Mouse (Mus musculus) granulocyte monocyte progenitor cell, adult 5-6 weeks (primary cell): Measurements from ENCODE around the gene Gm8439. TPM values are rescaled to one million over a fixed set of nuclear protein-coding genes. Genes with fewer than 3 reads are reported as not detected.

Experiments used
- ATAC-seq: replicated peaks from 2 replicates; pipeline ENCODE4 v1.8.0; 2016; ENCODE audit warnings: mild to moderate bottlenecking, moderate TSS enrichment, inconsistent platforms; ENCODE audit not compliant: poor library complexity, severe bottlenecking
- total RNA-seq, 2 experiments: library from RNA; stranded (forward) in 1 of 2; stranded (reverse) in 1 of 2; fragments of 200-712, 200-1000 nt in 1 of 2; fragments of >200 nt in 1 of 2; fragmentation: Nextera tagmentation in 1 of 2; gene quantifications; 2 replicates each; pipeline ENCODE4 v1.2.3; 2014 to 2017

The Gm8439 gene
- total RNA-seq, 2 experiments from 2014 or later: not detected

DNA sequence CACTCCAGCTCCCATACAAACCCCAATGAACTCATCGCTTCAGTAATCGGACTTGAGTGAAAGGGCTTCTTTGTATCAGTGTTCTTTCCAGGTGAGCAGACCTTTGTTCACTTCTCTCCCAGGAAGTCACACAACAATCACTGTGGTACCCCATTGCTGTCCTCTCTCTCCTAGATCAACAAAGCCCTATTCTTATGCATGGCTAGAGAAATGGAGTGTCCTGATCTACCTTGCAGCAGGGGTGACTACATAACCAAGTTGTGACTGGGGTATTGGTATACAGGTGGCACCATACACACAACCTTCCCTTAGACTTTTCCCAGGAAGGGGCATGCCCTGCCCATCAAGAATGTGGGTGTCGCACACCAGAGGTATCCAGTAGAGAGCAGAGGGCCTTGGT, 22.5 kb downstream of the Gm8439 start:
- ATAC-seq: no peak

DNA sequence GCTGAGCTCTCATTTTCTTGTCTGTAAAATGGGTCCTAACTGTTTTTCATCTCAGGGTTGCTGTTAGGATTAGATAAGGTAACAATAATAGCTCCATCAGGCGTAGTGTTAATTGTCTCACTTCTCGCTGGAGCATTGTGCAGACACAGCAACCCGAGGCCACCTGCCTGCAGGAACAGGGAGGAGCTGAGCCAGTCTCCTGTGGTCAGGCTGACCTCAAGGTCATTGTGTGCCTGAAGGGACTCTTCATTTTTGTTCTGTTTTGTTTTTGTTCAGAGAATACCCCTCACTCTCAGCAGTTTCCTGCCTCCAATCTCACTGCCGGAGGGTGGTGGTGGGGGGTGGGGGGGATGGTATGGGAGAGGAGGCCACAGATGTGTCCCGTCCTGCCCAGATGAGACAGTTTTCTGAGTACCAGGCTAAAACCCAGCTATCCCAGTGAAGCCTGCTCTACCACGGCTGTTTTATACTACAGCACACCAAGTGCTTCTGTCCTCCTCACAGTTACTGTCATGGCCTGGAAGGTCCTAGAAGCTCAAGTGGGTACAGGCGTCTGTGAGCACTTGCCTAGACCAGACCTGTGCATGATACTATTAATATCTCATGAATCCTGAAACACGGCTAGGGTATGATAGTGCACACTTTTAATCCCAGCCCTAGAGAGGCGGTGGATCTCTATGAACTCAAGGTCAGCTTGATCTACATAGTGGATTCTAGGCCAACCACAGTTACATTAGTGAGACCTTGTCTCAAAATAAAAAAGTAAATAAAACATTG, 23.9 kb downstream of the Gm8439 start:
- no peak for ATAC-seq

DNA sequence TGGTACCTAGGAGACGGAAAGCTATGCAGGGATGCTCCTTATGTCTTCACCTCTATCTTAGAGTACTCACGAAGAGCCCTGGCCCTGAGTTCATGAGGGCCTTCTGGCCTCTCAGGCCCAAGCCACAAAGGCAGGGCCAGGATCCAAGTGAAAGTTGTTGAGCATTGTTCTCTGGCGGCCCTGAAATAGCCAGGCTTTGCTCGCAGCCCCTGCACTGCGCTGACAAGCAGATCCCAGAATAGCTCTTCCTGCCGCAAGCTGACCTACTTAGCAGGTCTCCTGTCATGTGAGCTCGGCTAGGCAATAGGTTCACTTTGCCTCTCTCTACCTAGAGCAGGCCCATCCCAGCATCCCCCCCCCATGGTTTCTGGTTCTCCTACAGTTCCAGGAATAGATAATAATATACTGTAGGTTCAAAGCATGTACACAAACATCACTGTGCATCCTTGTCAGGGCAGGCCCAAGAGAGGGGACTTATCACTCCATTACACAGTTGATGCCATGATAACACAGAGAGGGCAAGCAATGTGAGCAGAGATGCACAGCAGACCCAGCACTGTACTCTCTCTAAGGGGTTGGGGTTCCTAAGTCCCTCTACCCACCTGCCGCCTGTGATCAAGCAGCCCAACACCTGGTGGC, 25.3 kb downstream of the Gm8439 start:
- ATAC-seq: no peak

DNA sequence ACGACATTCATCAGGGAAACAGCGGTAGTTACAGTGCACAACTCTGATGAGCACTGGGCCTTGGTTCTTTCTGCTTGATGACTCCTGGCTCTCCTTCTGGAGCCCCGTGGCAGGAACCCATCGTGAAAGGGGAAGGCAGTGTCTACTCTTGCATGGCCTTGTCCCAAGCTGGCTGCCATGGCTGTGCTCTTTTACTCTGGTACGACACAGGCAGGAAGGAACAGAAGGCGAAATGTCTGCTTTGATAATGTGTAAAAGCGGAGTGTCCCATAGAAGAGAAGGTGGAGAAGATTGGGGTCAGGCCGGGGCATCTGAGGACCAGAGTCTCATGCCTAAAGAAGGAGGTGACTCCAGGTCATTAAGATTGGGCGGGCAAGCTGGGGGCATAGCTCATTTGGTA, 26.1 kb downstream of the Gm8439 start:
- no peak for ATAC-seq

DNA sequence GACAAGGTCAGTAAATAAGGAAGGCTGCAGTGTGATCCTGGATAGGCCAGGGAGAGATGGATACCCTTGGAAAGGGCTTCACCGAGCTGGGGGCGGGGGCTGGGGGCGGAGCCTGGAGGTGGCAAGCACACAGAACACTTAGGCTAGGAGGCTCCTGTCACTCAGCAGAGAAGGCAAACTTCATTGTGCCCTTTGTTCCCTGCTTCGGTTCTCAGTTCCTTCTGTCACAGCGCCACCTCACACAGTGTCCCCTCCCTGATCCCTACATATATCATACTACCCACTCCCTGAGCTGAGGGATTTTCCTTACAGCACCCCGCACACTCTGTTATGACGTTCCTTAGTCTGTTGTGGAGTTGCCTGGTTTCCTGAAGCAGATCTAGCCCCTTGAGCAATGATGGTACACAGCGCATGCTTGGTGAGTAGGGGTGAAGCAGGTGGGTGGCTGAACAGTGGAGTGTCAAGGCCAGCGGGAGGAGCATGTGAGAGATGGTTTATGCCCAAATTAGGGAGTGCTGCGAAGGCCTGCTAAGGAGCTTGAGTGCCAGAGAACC, 27.1 kb downstream of the Gm8439 start:
- no peak for ATAC-seq

DNA sequence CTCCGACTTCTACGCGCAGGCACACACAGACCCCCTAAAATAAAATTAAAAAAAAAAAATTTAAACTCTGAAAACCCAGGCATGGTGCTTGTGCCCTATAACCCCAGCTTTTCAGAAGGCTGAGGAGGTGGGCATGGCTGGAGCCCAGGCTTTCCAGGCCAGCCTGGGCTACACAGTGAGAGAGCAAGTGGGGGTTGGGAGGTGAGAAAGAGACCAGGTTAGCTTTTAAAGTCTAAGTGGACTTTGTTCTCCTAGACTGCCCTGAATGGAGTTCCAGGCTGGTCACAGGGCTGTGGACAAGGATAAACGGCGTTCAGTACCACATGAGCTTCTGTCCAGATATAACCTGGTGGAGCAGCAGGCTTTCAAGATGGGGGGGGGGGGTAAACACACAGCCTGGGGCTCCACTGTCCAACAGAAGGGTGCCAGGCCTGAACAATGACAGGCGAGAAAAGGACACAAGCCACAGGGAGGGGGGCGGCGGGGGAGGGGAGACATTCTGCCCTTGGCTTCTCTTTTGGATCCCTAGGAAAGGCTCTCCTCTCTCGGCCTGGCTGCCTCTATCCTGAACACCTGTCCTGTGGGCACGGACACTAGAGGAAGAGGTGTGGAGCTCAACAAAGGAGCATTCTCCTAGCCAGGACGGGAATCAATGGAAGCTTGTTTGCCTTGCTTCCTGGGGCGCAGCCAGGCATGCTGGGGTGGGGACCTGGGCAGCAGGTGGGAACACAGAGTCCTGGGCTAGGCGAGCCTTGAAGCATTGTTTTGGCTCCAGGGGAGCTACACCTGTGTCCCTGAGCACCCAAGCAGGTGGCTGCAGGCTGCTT, 27.9 kb downstream of the Gm8439 start:
- ATAC-seq: no peak

DNA sequence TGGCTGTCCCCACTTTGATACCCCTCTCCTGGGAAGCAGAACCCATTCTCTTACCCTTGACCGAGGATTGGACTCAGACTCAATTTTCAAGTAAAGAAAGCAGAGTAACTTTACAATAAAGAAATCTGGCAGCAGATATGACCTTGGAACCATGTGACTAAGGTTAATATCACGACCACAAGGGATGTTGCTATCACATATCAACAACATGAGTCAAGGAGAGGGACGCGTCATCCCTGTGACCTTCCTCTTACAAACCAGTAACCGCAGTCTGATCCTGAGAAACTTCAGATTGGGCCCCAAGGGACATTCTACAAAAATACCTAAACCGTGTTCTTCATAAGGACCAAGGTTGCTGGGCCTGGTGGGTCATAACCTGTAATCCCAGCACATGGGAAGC, 39.2 kb downstream of the Gm8439 start:
- no peak for ATAC-seq

DNA sequence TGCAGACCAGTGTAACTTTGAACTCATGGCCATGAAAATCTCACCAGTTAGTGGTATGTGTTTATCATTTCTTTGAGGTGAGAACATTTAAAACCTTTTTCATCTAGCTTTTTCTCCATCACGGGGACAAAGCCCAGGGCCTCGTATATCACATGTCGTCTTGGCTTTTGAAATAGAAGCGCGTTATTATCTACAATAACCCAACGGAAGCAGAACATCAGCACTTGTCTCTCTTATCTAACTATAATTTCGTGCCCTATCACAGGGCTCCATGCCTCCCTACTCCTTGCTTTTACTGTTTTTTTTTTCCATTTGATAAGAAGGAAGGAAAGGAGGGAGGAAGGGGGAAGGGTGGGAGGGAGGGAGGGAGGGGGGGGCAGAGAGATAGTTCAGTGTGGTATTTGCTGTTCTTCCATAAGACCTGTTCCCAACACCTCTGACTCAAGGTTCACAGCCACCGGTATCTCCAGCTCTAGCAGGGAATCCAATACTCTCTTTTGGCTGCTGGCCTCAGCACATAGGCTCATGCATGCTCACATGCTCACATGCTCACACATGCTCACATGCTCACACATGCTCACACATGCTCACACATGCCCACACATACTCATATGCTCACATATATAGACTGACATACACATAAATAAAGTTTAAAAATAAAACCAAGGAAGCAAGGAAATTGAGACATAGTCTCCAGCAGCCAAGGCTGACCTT, 41.8 kb downstream of the Gm8439 start:
- ATAC-seq: no peak

DNA sequence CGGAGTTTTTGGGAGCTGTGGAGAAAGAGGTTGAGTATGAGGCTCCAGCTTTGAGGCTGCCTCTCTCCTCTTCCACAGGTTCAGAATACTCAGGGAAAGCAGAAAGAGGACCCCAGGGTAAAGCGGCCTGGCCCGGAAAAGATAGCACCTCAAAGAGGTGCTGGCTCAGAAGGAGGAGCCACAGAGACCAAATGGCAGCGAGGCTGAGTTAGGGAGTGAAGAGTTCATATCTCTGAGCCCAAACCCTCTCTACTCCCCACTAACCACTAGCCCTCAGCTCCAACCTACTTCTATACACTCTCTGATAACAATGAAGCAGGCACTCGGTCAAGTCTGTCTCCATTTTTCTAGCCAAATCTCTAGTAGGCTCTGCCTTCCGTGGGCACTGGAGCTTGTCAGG, 43.3 kb downstream of the Gm8439 start:
- ATAC-seq: no peak

DNA sequence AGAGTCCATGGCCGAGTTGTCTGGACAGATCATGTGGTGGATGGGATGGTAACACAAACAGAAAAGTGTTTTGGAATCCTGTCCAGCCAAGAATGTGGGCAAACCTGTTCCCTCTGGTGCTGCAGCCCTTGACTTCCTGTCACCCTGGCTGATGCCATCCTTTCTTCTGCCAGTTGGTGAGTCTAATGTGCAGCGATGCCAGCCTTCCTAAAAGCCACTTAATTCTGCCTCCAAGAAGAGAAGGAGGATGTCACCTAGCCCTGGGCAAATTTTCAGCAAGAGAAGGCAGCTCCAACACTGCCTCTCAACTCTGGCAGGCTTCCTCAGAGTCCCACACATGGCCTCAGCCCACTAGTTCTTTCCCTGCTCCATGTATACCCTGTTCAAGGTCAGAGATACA, 46.8 kb downstream of the Gm8439 start:
- ATAC-seq: no peak

DNA sequence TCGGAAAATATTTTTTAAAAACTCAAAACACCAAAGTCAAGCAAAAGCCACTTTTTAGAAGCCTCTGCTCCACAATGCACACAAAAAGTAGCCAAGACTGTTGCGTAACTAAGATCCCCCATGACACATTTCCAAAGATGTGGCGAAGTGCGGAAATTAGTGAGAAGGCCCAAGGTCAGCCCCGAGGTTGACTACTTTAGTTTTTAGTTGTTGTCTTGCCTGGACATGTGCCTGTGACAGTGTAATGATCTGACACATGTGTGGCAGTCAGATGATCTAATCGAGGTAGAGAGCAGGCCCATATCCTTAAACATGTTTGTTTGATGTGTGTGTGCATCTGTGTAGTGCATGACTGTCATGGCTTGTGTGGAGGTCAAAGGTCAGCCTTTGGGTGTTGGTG, 53.4 kb downstream of the Gm8439 start:
- ATAC-seq: no peak

DNA sequence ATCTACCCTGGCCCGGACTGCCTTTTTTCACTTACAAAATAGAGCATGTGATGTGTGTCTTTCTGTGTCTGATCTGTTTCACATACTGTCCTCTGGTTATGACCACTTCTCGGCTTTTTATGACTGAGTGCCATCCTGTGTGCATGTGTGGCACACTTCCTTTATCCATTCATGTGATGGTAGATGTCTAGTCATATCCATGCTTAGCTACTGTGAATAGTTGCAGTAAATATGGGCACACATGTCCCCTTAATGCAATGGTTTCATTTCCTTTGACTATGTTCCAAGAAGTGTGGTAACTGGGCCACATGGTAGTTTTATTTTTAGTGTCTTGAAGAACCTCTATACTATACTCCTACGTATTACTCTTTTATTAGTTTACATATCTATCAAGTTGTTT, 55.4 kb downstream of the Gm8439 start:
- ATAC-seq: peak; percentile 96

DNA sequence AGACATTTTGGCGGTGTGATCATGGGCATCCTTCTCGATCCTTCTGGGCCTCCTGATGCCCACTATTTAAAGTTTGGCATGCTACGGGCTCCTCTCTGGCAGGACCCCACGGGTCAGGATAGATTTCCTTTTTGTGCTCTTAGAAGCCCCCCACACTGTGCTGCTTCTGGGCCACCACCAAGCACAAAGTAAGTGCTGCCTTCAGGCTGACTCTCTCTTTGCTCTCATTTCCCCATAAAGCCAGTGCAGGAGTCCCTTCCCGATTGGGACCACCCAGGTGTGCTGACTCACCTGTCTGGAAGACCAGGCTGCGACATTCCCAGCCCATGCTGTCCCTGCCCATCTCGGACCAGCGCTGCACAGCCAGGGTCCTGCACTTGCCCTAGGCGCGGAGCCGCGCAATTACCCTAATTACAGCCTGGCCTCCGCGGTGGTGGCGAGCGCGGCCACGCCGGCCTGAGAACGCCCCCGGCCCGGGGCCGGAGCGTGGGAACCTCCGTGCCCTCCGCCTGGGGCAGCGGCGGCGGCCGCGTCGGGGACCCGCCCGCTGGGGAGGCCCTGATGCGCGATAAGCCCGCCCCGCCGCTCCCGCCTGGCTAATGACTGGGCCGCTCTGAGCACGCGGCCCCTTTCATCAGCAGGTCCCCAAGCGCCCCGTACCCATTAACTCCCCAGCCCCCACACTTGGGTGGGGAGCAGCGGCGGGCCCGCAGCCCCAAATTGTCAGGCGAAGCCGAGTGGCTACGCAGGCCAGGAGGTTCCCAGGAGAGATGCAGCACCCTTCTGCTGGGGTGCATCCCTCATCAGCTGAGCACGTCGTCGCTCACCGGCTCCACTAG, 61.0 kb downstream of the Gm8439 start:
- ATAC-seq: peak; percentile 38

DNA sequence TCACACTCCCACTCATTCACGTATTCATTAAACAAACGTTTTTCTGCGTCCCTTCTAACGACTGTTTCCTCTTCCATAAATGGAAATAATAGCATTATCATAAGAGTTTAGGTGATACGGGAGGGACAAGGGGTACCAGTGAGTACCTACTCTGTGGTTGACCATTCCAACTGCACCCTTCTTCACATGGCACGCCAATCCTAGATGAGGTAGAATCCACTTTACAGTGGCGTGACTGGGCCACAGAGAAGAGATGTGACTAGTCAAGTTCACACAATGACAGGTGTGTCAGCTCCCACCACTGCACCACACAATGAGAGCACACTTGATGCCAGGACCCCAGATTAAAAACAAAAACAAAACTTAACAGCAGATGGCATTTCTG, 61.7 kb downstream of the Gm8439 start:
- ATAC-seq: no peak

DNA sequence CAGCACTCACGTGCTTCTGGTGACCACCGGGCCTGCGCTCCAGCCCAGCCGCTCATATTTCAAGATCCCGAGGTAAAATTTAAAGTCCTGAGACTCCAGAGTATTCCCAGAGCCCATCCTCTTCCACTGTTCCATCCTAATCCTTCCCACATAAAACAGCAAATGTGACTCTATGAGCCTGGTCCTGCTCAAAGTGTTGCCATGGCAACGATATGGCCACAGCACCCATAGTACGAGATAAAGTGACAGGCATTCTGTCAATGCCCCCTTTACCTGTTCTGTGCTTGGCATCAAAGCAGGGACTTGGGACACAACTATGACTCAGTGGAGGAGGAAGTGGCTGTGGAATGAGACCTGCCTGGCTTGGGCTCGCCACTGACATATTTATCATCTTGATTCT, 67.4 kb downstream of the Gm8439 start:
- ATAC-seq: no peak

Other genes starting within 250 kb of the Gm8439 start
- 58.8 and 61.4 TPM in 2 replicates for gene Scmh1, start 183.5 kb upstream of the Gm8439 start, total RNA-seq (2014; fragmentation: Nextera tagmentation)
- gene Scmh1, start 183.5 kb upstream of the Gm8439 start, total RNA-seq (2017): 7.8 and 10.1 TPM in 2 replicates
- not detected in 2 replicates for gene Slfnl1, start 56.5 kb upstream of the Gm8439 start, total RNA-seq (2014; fragmentation: Nextera tagmentation)
- not detected in 2 replicates for gene Slfnl1, start 56.5 kb upstream of the Gm8439 start, total RNA-seq (2017)
- gene Ctps, start 18.5 kb upstream of the Gm8439 start, total RNA-seq (2014; fragmentation: Nextera tagmentation): 50.4 and 59.5 TPM in 2 replicates
- 60.1 and 63.1 TPM in 2 replicates for gene Ctps, start 18.5 kb upstream of the Gm8439 start, total RNA-seq (2017)
- gene Cited4, start 77.8 kb downstream of the Gm8439 start, total RNA-seq (2014; fragmentation: Nextera tagmentation): 4.4 TPM in 2 replicates
- gene Cited4, start 77.8 kb downstream of the Gm8439 start, total RNA-seq (2017): 2.1 and 2.4 TPM in 2 replicates
- gene Kcnq4, start 159.9 kb downstream of the Gm8439 start, total RNA-seq (2014; fragmentation: Nextera tagmentation): 0.96 TPM in 1 of 2 replicates, not detected in the other
- not detected in 2 replicates for gene Kcnq4, start 159.9 kb downstream of the Gm8439 start, total RNA-seq (2017)
- 24.9 and 53.4 TPM in 2 replicates for gene Nfyc, start 242.8 kb downstream of the Gm8439 start, total RNA-seq (2014; fragmentation: Nextera tagmentation)
- 45.1 and 61.6 TPM in 2 replicates for gene Nfyc, start 242.8 kb downstream of the Gm8439 start, total RNA-seq (2017)